Mouse (Mus musculus): ENCODE results near the gene Ugt1a8. TPM values are rescaled to one million over a fixed set of nuclear protein-coding genes. Genes with fewer than 3 reads are reported as not detected.

The Ugt1a8 gene
- polyA plus RNA-seq (2012; ENCODE audit: low replicate concordance): not detected in 2 replicates

GRCm38 (mm10) chr1:88087513-88087912 lies at the start of gene Ugt1a8:
Gene Ugt1a8 (plus strand): TSS chr1:88087813.

GRCm38 (mm10) chr1:88055088-88055487 lies 32.5 kb upstream of the Ugt1a8 start, which contains the start of gene Ugt1a10:
Gene Ugt1a10 (plus strand): TSS chr1:88055388.

GRCm38 (mm10) chr1:88070495-88070894 lies 17.1 kb upstream of the Ugt1a8 start, which contains the start of gene Ugt1a9:
Gene Ugt1a9 (plus strand): TSS chr1:88070800.

GRCm38 (mm10) chr1:88094941-88095492 lies 7.4 kb downstream of the Ugt1a8 start, which contains the start of gene Ugt1a7c:
Gene Ugt1a7c (plus strand): TSS chr1:88095062.

GRCm38 (mm10) chr1:88103019-88103418 lies 15.4 kb downstream of the Ugt1a8 start, which contains the start of gene Ugt1a6b:
Gene Ugt1a6b (plus strand): TSS chr1:88103252.

GRCm38 (mm10) chr1:88134457-88135011 lies 46.9 kb downstream of the Ugt1a8 start, which contains the start of gene Ugt1a6a:
Gene Ugt1a6a (plus strand): TSS chr1:88134809.

GRCm38 (mm10) chr1:88165711-88166110 lies 78.1 kb downstream of the Ugt1a8 start, which contains the start of gene Ugt1a5:
Gene Ugt1a5 (plus strand): TSS chr1:88166012.

GRCm38 (mm10) chr1:88200456-88200855 lies 112.8 kb downstream of the Ugt1a8 start, which contains the start of gene Ugt1a2:
Gene Ugt1a2 (plus strand): TSS chr1:88200601.

GRCm38 (mm10) chr1:88205294-88205922 lies 117.8 kb downstream of the Ugt1a8 start, which contains the start of gene Dnajb3:
Gene Dnajb3 (minus strand): TSS chr1:88205782.

GRCm38 (mm10) chr1:88211812-88212211 lies 124.2 kb downstream of the Ugt1a8 start, which contains the start of gene Ugt1a1:
Gene Ugt1a1 (plus strand): TSS chr1:88211959.

GRCm38 (mm10) chr1:88226670-88227379 lies 139.2 kb downstream of the Ugt1a8 start, which contains the start of gene Mroh2a:
Gene Mroh2a (plus strand): TSS chr1:88226986.

Other genes starting within 250 kb of the Ugt1a8 start
- 9.5 and 13.2 TPM in 2 replicates for gene Dgkd, start 234.5 kb upstream of the Ugt1a8 start, polyA plus RNA-seq (2012; ENCODE audit: low replicate concordance)
- gene Usp40, start 79.3 kb upstream of the Ugt1a8 start, polyA plus RNA-seq (2012; ENCODE audit: low replicate concordance): 0.35 and 0.73 TPM in 2 replicates
- 0.50 TPM in 1 of 2 replicates, not detected in the other for gene Ugt1a10, start 32.4 kb upstream of the Ugt1a8 start, polyA plus RNA-seq (2012; ENCODE audit: low replicate concordance)
- not detected in 2 replicates for gene Ugt1a9, start 17.0 kb upstream of the Ugt1a8 start, polyA plus RNA-seq (2012; ENCODE audit: low replicate concordance)
- 0.88 TPM in 1 of 2 replicates, not detected in the other for gene Ugt1a7c, start 7.2 kb downstream of the Ugt1a8 start, polyA plus RNA-seq (2012; ENCODE audit: low replicate concordance)
- not detected in 2 replicates for gene Ugt1a6b, start 15.4 kb downstream of the Ugt1a8 start, polyA plus RNA-seq (2012; ENCODE audit: low replicate concordance)
- gene Ugt1a6a, start 47.0 kb downstream of the Ugt1a8 start, polyA plus RNA-seq (2012; ENCODE audit: low replicate concordance): 0.42 TPM in 1 of 2 replicates, not detected in the other
- not detected in 2 replicates for gene Ugt1a5, start 78.2 kb downstream of the Ugt1a8 start, polyA plus RNA-seq (2012; ENCODE audit: low replicate concordance)
- gene Ugt1a2, start 112.8 kb downstream of the Ugt1a8 start, polyA plus RNA-seq (2012; ENCODE audit: low replicate concordance): not detected in 2 replicates
- gene Dnajb3, start 118.0 kb downstream of the Ugt1a8 start, polyA plus RNA-seq (2012; ENCODE audit: low replicate concordance): 6.4 and 7.3 TPM in 2 replicates
- 0.21 TPM in 1 of 2 replicates, not detected in the other for gene Ugt1a1, start 124.1 kb downstream of the Ugt1a8 start, polyA plus RNA-seq (2012; ENCODE audit: low replicate concordance)
- gene Mroh2a, start 139.2 kb downstream of the Ugt1a8 start, polyA plus RNA-seq (2012; ENCODE audit: low replicate concordance): 0.09 TPM in 1 of 2 replicates, not detected in the other
- gene Hjurp, start 189.8 kb downstream of the Ugt1a8 start, polyA plus RNA-seq (2012; ENCODE audit: low replicate concordance): 24.4 and 27.2 TPM in 2 replicates
- gene Trpm8, start 189.8 kb downstream of the Ugt1a8 start, polyA plus RNA-seq (2012; ENCODE audit: low replicate concordance): not detected in 2 replicates